Mouse (Mus musculus) neural tube, embryonic 14.5 days (tissue): ENCODE data around the gene Naa25. TPM values are rescaled to one million over a fixed set of nuclear protein-coding genes. Genes with fewer than 3 reads are reported as not detected.

ENCODE experiments used
- ATAC-seq: fragments of 200-750 bp; cut with Nextera tagmentation; 2 replicates; pipeline ENCODE4 v1.8.0; 2017; ENCODE audit warnings: low read depth, mild to moderate bottlenecking, moderate TSS enrichment, moderate library complexity
- H3K27ac ChIP-seq: fragments of 300-500 bp; sonication (generic); 2 replicates; pipeline ENCODE4 v1.5.1; 2014; ENCODE audit warnings: low read depth, mild to moderate bottlenecking, control low read depth, low read length, moderate library complexity, mixed read lengths
- H3K27me3 ChIP-seq: fragments of 300-500 bp; sonication (generic); 2 replicates; pipeline ENCODE4 v1.6.1; 2014; ENCODE audit warnings: low read length; ENCODE audit not compliant: control insufficient read depth, insufficient read depth
- H3K36me3 ChIP-seq: fragments of 300-500 bp; sonication (generic); 2 replicates; pipeline ENCODE4 v1.6.1; 2014; ENCODE audit warnings: low read length, mixed read lengths; ENCODE audit not compliant: control insufficient read depth, insufficient read depth
- H3K4me1 ChIP-seq: fragments of 300-500 bp; sonication (generic); 2 replicates; pipeline ENCODE4 v1.6.1; 2014; ENCODE audit warnings: low read length; ENCODE audit not compliant: control insufficient read depth, insufficient read depth
- H3K4me2 ChIP-seq: fragments of 300-500 bp; sonication (generic); 2 replicates; pipeline ENCODE4 v1.6.1; 2014; ENCODE audit warnings: mild to moderate bottlenecking, low read depth, low read length, control low read depth
- H3K4me3 ChIP-seq: fragments of 300-500 bp; sonication (generic); 2 replicates; pipeline ENCODE4 v1.5.1; 2014; ENCODE audit warnings: low read depth, low read length, control low read depth, mixed read lengths
- H3K9ac ChIP-seq: fragments of 300-500 bp; sonication (generic); replicated peaks from 2 replicates; pipeline ENCODE4 v1.6.1; 2014; ENCODE audit warnings: low read depth, mild to moderate bottlenecking, control low read depth, low read length, mixed read lengths
- H3K9me3 ChIP-seq: fragments of 300-500 bp; sonication (generic); 2 replicates; pipeline ENCODE4 v1.6.1; 2016; ENCODE audit warnings: low read length; ENCODE audit not compliant: control insufficient read depth
- WGBS: fragments of 180-500 bp; shearing (Covaris S2); extraction: QIAGEN DNeasy Blood & Tissue Kit; methylation state at CpG from one replicate; pipeline ENCODE4 v1.1.7; 2014; 5-methylcytosine and 5-hydroxymethylcytosine counted together
- polyA plus RNA-seq: library from polyadenylated mRNA; unstranded; fragments of >200 nt; fragmentation: Nextera tagmentation; extraction: Ambion mirVana; gene quantifications from 2 replicates; pipeline ENCODE4 v1.2.1, GENCODE M21; 2014

The Naa25 gene
- polyA plus RNA-seq, 1 experiment from 2014 or later: 64.4 TPM

- Histone ChIP-seq H3K9ac (no peak overlapping the region), H3K4me2 (no peak overlapping the region), H3K27ac (no peak overlapping the region), H3K9me3 (no peaks in the 10 kb centered on the region), H3K27me3 (no peaks in the 10 kb centered on the region), H3K36me3 (no peaks in the 10 kb centered on the region; the same call in 1 of the 2 replicates), H3K4me3 (no peak overlapping the region), H3K4me1 (peaks cover 6% of the 10 kb centered on the region; the same call in 1 of the 2 replicates)
- no peak for ATAC-seq
- 93% methylated on average over 5 of the region's 5 CpGs for WGBS
These were observed 3.1 kb downstream of the Naa25 start for GRCm38 (mm10) chr5:121400849-121401248.

GRCm38 (mm10) chr5:121407856-121408255, 10.1 kb downstream of the Naa25 start:
- ATAC-seq: no peak
- Histone ChIP-seq H3K4me2 (no peak overlapping the region), H3K27me3 (no peaks in the 10 kb centered on the region), H3K36me3 (peaks cover 16% of the 10 kb centered on the region), H3K27ac (no peak overlapping the region), H3K9me3 (no peaks in the 10 kb centered on the region), H3K4me1 (no peaks in the 10 kb centered on the region), H3K9ac (no peak overlapping the region), H3K4me3 (no peak overlapping the region)
- WGBS: 92% methylated on average over 8 of the region's 8 CpGs

GRCm38 (mm10) chr5:121410975-121411374, 13.2 kb downstream of the Naa25 start:
- no peaks in the 10 kb centered on the region for H3K27me3 ChIP-seq
- no peaks in the 10 kb centered on the region for H3K9me3 ChIP-seq
- peaks cover 33% of the 10 kb centered on the region for H3K36me3 ChIP-seq
- ATAC-seq: no peak
- no peak overlapping the region for H3K4me2 ChIP-seq
- no peak overlapping the region for H3K9ac ChIP-seq
- no peak overlapping the region for H3K4me3 ChIP-seq
- H3K27ac ChIP-seq: no peak overlapping the region
- 94% methylated on average over 4 of the region's 4 CpGs for WGBS
- no peaks in the 10 kb centered on the region for H3K4me1 ChIP-seq

GRCm38 (mm10) chr5:121420721-121421120, 23.0 kb downstream of the Naa25 start:
- 92% methylated on average over 9 of the region's 9 CpGs for WGBS
- no peak overlapping the region for H3K9ac ChIP-seq
- H3K36me3 ChIP-seq: peaks cover 78% of the 10 kb centered on the region
- H3K4me2 ChIP-seq: no peak overlapping the region
- no peaks in the 10 kb centered on the region for H3K9me3 ChIP-seq
- no peaks in the 10 kb centered on the region for H3K27me3 ChIP-seq
- no peaks in the 10 kb centered on the region for H3K4me1 ChIP-seq
- ATAC-seq: no peak
- H3K27ac ChIP-seq: no peak overlapping the region
- no peak overlapping the region for H3K4me3 ChIP-seq

- Histone ChIP-seq H3K27ac (no peak overlapping the region), H3K9ac (no peak overlapping the region), H3K9me3 (no peaks in the 10 kb centered on the region), H3K4me3 (no peak overlapping the region), H3K4me1 (no peaks in the 10 kb centered on the region), H3K27me3 (no peaks in the 10 kb centered on the region), H3K4me2 (no peak overlapping the region), H3K36me3 (peaks cover 73% of the 10 kb centered on the region)
- 94% methylated on average over 6 of the region's 6 CpGs for WGBS
- ATAC-seq: no peak
These were observed 25.1 kb downstream of the Naa25 start for GRCm38 (mm10) chr5:121422787-121423186.

GRCm38 (mm10) chr5:121423297-121423696, 25.6 kb downstream of the Naa25 start:
- peaks cover 73% of the 10 kb centered on the region for H3K36me3 ChIP-seq
- WGBS: 92% methylated on average over 10 of the region's 10 CpGs
- no peaks in the 10 kb centered on the region for H3K4me1 ChIP-seq
- ATAC-seq: no peak
- no peaks in the 10 kb centered on the region for H3K27me3 ChIP-seq
- H3K27ac ChIP-seq: no peak overlapping the region
- no peak overlapping the region for H3K4me3 ChIP-seq
- no peak overlapping the region for H3K4me2 ChIP-seq
- no peak overlapping the region for H3K9ac ChIP-seq
- H3K9me3 ChIP-seq: no peaks in the 10 kb centered on the region

- Histone ChIP-seq H3K4me2 (no peak overlapping the region), H3K4me1 (no peaks in the 10 kb centered on the region), H3K27ac (no peak overlapping the region), H3K27me3 (no peaks in the 10 kb centered on the region), H3K9ac (no peak overlapping the region), H3K9me3 (no peaks in the 10 kb centered on the region), H3K4me3 (no peak overlapping the region), H3K36me3 (peaks cover 83% of the 10 kb centered on the region)
- 86% methylated on average over 3 of the region's 3 CpGs for WGBS
- no peak for ATAC-seq
These were observed 31.2 kb downstream of the Naa25 start for GRCm38 (mm10) chr5:121428954-121429353.

- WGBS: 86% methylated on average over 5 of the region's 5 CpGs
- no peak for ATAC-seq
- H3K4me2 ChIP-seq: no peak overlapping the region
- H3K36me3 ChIP-seq: peaks cover 80% of the 10 kb centered on the region
- no peak overlapping the region for H3K4me3 ChIP-seq
- no peak overlapping the region for H3K27ac ChIP-seq
- H3K9ac ChIP-seq: no peak overlapping the region
- H3K9me3 ChIP-seq: no peaks in the 10 kb centered on the region
- H3K27me3 ChIP-seq: no peaks in the 10 kb centered on the region
- no peaks in the 10 kb centered on the region for H3K4me1 ChIP-seq
These were observed 40.4 kb downstream of the Naa25 start for GRCm38 (mm10) chr5:121438131-121438530.

- no peaks in the 10 kb centered on the region for H3K27me3 ChIP-seq
- H3K4me1 ChIP-seq: no peaks in the 10 kb centered on the region
- no peak overlapping the region for H3K27ac ChIP-seq
- WGBS: 93% methylated on average over 11 of the region's 11 CpGs
- no peak overlapping the region for H3K4me3 ChIP-seq
- H3K36me3 ChIP-seq: peaks cover 77% of the 10 kb centered on the region
- no peak overlapping the region for H3K9ac ChIP-seq
- no peaks in the 10 kb centered on the region for H3K9me3 ChIP-seq
- no peak for ATAC-seq
- H3K4me2 ChIP-seq: no peak overlapping the region
These were observed 41.0 kb downstream of the Naa25 start for GRCm38 (mm10) chr5:121438756-121439155.

GRCm38 (mm10) chr5:121443548-121443947, 45.8 kb downstream of the Naa25 start:
- H3K36me3 ChIP-seq: peaks cover 66% of the 10 kb centered on the region
- H3K27ac ChIP-seq: no peak overlapping the region
- no peaks in the 10 kb centered on the region for H3K4me1 ChIP-seq
- 91% methylated on average over 3 of the region's 3 CpGs for WGBS
- ATAC-seq: no peak
- H3K4me2 ChIP-seq: no peak overlapping the region
- H3K27me3 ChIP-seq: no peaks in the 10 kb centered on the region
- H3K9me3 ChIP-seq: no peaks in the 10 kb centered on the region
- no peak overlapping the region for H3K9ac ChIP-seq
- H3K4me3 ChIP-seq: no peak overlapping the region
